Mouse (Mus musculus): ENCODE results near the gene Pbxip1. TPM values are rescaled to one million over a fixed set of nuclear protein-coding genes. Genes with fewer than 3 reads are reported as not detected.

The Pbxip1 gene
- polyA plus RNA-seq (2015; fragmentation: Nextera tagmentation; extraction: Ambion mirVana): 171 and 191 TPM in 2 replicates

GRCm38 (mm10) chr3:89436176-89437113 lies at the start of gene Pbxip1:
Gene Pbxip1, plus strand, starts transcription at chr3:89436706.

GRCm38 (mm10) chr3:89394006-89394893 lies 42.3 kb upstream of the Pbxip1 start, which contains the start of gene Zbtb7b:
Gene Zbtb7b, minus strand, starts transcription at chr3:89394776.

GRCm38 (mm10) chr3:89402693-89403092 lies 33.8 kb upstream of the Pbxip1 start, which contains the start of gene Lenep:
Gene Lenep, minus strand, starts transcription at chr3:89402793.

GRCm38 (mm10) chr3:89411490-89412393 lies 24.8 kb upstream of the Pbxip1 start, which contains the start of gene Flad1:
Gene Flad1, minus strand, starts transcription at chr3:89411870.

GRCm38 (mm10) chr3:89418170-89418860 lies 18.2 kb upstream of the Pbxip1 start, which contains the start of the genes Cks1b and Shc1:
Gene Cks1b, minus strand, starts transcription at chr3:89418383.
Gene Shc1, plus strand, starts transcription at chr3:89418443.

GRCm38 (mm10) chr3:89430171-89431159 lies 6.0 kb upstream of the Pbxip1 start, which contains the start of gene Pygo2:
Gene Pygo2, plus strand, starts transcription at chr3:89430214.

GRCm38 (mm10) chr3:89454401-89455177 lies 18.1 kb downstream of the Pbxip1 start, which contains the start of gene Pmvk:
Gene Pmvk, plus strand, starts transcription at chr3:89454541.

Other genes starting within 250 kb of the Pbxip1 start
- gene Gba, start 233.8 kb upstream of the Pbxip1 start, polyA plus RNA-seq (2015; fragmentation: Nextera tagmentation; extraction: Ambion mirVana): 35.9 and 40.6 TPM in 2 replicates
- 31.5 and 34.3 TPM in 2 replicates for gene Thbs3, start 221.5 kb upstream of the Pbxip1 start, polyA plus RNA-seq (2015; fragmentation: Nextera tagmentation; extraction: Ambion mirVana)
- 130 and 133 TPM in 2 replicates for gene Mtx1, start 209.6 kb upstream of the Pbxip1 start, polyA plus RNA-seq (2015; fragmentation: Nextera tagmentation; extraction: Ambion mirVana)
- 0.31 and 0.75 TPM in 2 replicates for gene Muc1, start 207.6 kb upstream of the Pbxip1 start, polyA plus RNA-seq (2015; fragmentation: Nextera tagmentation; extraction: Ambion mirVana)
- 245 and 269 TPM in 2 replicates for gene Krtcap2, start 190.7 kb upstream of the Pbxip1 start, polyA plus RNA-seq (2015; fragmentation: Nextera tagmentation; extraction: Ambion mirVana)
- 0.50 and 0.73 TPM in 2 replicates for gene Trim46, start 190.4 kb upstream of the Pbxip1 start, polyA plus RNA-seq (2015; fragmentation: Nextera tagmentation; extraction: Ambion mirVana)
- 107 and 126 TPM in 2 replicates for gene Dpm3, start 177.3 kb upstream of the Pbxip1 start, polyA plus RNA-seq (2015; fragmentation: Nextera tagmentation; extraction: Ambion mirVana)
- gene Slc50a1, start 166.1 kb upstream of the Pbxip1 start, polyA plus RNA-seq (2015; fragmentation: Nextera tagmentation; extraction: Ambion mirVana): 90.2 and 94.4 TPM in 2 replicates
- gene Efna1, start 155.6 kb upstream of the Pbxip1 start, polyA plus RNA-seq (2015; fragmentation: Nextera tagmentation; extraction: Ambion mirVana): 19.8 and 20.1 TPM in 2 replicates
- 5.3 and 6.5 TPM in 2 replicates for gene Efna3, start 113.7 kb upstream of the Pbxip1 start, polyA plus RNA-seq (2015; fragmentation: Nextera tagmentation; extraction: Ambion mirVana)
- gene Efna4, start 98.7 kb upstream of the Pbxip1 start, polyA plus RNA-seq (2015; fragmentation: Nextera tagmentation; extraction: Ambion mirVana): 4.4 and 5.6 TPM in 2 replicates
- gene Adam15, start 86.7 kb upstream of the Pbxip1 start, polyA plus RNA-seq (2015; fragmentation: Nextera tagmentation; extraction: Ambion mirVana): 60.9 and 72.6 TPM in 2 replicates
- 0.07 and 0.08 TPM in 2 replicates for gene Dcst2, start 74.7 kb upstream of the Pbxip1 start, polyA plus RNA-seq (2015; fragmentation: Nextera tagmentation; extraction: Ambion mirVana)
- gene Dcst1, start 71.5 kb upstream of the Pbxip1 start, polyA plus RNA-seq (2015; fragmentation: Nextera tagmentation; extraction: Ambion mirVana): 0.17 and 0.26 TPM in 2 replicates
- gene Zbtb7b, start 41.9 kb upstream of the Pbxip1 start, polyA plus RNA-seq (2015; fragmentation: Nextera tagmentation; extraction: Ambion mirVana): 4.1 and 4.6 TPM in 2 replicates
- gene Lenep, start 33.9 kb upstream of the Pbxip1 start, polyA plus RNA-seq (2015; fragmentation: Nextera tagmentation; extraction: Ambion mirVana): not detected in 2 replicates
- 20.6 and 21.0 TPM in 2 replicates for gene Flad1, start 24.8 kb upstream of the Pbxip1 start, polyA plus RNA-seq (2015; fragmentation: Nextera tagmentation; extraction: Ambion mirVana)
- gene Cks1b, start 18.3 kb upstream of the Pbxip1 start, polyA plus RNA-seq (2015; fragmentation: Nextera tagmentation; extraction: Ambion mirVana): 146 and 176 TPM in 2 replicates
- 75.2 and 77.8 TPM in 2 replicates for gene Shc1, start 18.3 kb upstream of the Pbxip1 start, polyA plus RNA-seq (2015; fragmentation: Nextera tagmentation; extraction: Ambion mirVana)
- 17.5 and 21.1 TPM in 2 replicates for gene Pygo2, start 6.5 kb upstream of the Pbxip1 start, polyA plus RNA-seq (2015; fragmentation: Nextera tagmentation; extraction: Ambion mirVana)
- gene Pmvk, start 17.8 kb downstream of the Pbxip1 start, polyA plus RNA-seq (2015; fragmentation: Nextera tagmentation; extraction: Ambion mirVana): 40.4 and 51.5 TPM in 2 replicates
- 3.6 and 6.3 TPM in 2 replicates for gene Kcnn3, start 83.5 kb downstream of the Pbxip1 start, polyA plus RNA-seq (2015; fragmentation: Nextera tagmentation; extraction: Ambion mirVana)

Measured in urinary bladder, postnatal 0 days (tissue).